Mouse (Mus musculus): ENCODE results near the gene Olfr804.

GRCm38 (mm10) chr10:129673765-129674164 is 29.2 kb upstream of the Olfr804 start, which contains the start of gene Olfr801:
- TF ChIP-seq CTCF (IDR thresholded peaks at IDR 0.05; ENCODE audit: low read depth) (no peak), EP300 (IDR thresholded peaks at IDR 0.05; ENCODE audit: low read depth) (no peak)
